Mouse (Mus musculus): ENCODE results near the gene Slc16a13.

DNA sequence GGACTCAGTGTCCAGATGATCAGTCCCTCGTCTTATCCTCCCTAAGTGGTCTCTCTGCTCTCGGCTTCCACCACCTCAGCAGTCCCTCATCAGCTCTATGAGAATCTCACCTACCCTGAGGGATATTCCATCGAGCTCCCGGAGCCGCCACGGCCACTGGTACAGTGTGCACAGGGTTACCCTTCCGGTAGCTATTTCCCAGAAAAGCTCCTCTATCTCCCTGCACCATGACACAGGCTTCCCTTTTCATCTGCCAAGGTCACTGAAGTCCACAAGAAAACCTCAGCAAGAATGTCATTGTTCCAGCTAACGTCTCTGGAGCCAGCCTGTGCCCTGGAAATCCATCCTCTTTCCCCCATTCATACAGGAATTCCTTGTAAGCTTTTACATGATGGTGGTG, 31.0 kb upstream of the Slc16a13 start:
- no peak for TF ChIP-seq CTCF (IDR thresholded peaks at IDR 0.05; ENCODE audit: insufficient read depth, low read length)
- TF ChIP-seq POLR2A (IDR thresholded peaks at IDR 0.05; ENCODE audit: borderline replicate concordance, extremely low read depth, low read depth, low read length): no peak
